Mouse (Mus musculus) embryo, embryonic 10.5 days (tissue): ENCODE results near the gene Naa16.

Source experiments
- DNase-seq: peaks from one replicate; pipeline ENCODE4 v3.0.0-alpha.2; 2015; ENCODE audit warnings: low spot score

Naa16 gene

GRCm38 (mm10) chr14:79330944-79331561, 59.5 kb downstream of the Naa16 start:
- no peak for DNase-seq

GRCm38 (mm10) chr14:79327033-79327432, 63.5 kb downstream of the Naa16 start:
- DNase-seq, result peak; percentile 67

DNA sequence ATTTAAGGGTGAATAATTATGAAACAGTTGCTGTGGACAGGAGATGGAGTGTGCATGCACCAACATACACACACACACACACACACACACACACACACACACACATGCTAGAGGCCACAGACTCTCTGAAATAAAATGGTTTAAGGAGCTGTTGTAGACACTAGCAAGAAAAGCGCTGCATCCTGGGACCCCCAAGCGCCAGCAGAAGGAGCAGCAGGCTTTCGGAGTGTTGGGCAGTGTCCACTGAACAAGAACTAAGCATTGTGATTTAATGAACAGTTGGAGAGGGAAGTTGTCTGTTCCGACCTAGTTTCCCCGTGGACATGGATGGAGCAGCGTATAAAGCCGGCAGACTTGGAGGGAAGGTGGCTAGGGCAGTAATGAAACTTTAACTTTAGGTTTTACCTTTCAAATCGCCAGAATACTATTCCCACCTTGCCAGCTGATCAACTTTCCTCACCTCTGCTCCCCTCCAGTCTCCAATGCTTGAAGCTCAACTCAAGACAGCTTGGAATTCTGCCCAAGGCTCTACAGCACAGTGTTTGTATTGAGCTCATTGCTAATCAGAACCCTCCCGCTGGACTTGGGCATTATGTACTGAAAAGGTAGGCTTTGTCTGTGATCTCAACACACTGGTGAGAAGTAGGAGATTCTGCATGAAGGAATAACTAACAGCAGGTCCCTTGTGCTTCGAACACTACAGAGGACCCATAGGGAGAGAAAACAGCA, 66.3 kb downstream of the Naa16 start:
- DNase-seq, result no peak

GRCm38 (mm10) chr14:79321881-79322280, 68.7 kb downstream of the Naa16 start:
- no peak for DNase-seq

DNA sequence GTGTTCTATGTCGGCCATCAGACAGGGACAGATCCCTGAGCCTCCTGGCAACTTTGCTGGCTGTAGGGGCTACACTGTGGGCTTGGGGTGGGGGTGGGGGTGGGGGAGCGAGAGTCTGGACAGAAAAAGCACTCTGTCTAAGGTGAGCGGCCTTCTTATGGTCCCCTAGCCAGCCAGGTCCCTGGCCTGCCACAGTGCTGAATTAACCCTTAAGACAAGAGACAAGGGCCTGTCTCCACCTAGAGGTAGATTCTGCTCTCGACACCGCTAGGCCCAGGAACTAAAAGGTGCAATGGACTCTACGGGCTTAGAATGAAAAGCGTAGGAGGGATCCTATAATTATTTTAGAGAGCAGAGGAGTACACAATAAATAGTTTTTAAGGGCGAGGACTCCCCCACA, 69.4 kb downstream of the Naa16 start:
- peak; percentile 77 for DNase-seq

- no peak for DNase-seq
Observed at GRCm38 (mm10) chr14:79317602-79318001, 73.0 kb downstream of the Naa16 start.

DNA sequence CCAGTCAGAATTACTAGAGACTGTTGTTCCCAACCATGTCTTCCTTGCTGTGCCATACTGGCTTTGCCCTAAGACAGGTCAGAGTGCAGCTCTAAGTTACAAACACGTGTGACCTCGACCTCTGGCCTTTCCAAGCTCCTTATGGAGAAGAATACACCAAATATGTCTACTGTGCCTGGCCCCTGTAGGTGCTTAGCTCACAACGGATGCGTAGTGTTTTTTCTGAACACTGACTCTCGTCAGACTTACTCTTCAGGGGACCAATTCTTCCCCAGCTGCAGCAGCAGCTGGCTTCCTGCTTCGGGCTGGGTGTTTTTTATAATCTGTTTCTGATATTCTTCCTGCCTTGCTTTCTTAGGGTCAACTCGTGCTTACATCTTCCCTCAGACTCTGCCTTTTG, 74.7 kb downstream of the Naa16 start:
- peak; percentile 53 for DNase-seq

- no peak for DNase-seq
Observed at GRCm38 (mm10) chr14:79314245-79315010, 76.2 kb downstream of the Naa16 start.

GRCm38 (mm10) chr14:79313439-79314175, 77.0 kb downstream of the Naa16 start:
- DNase-seq, result no peak

- no peak for DNase-seq
Observed at GRCm38 (mm10) chr14:79312719-79313118, 77.9 kb downstream of the Naa16 start.

GRCm38 (mm10) chr14:79311918-79312454, 78.6 kb downstream of the Naa16 start:
- DNase-seq, result no peak

GRCm38 (mm10) chr14:79309115-79309514, 81.5 kb downstream of the Naa16 start:
- no peak for DNase-seq

- no peak for DNase-seq
Observed at GRCm38 (mm10) chr14:79308364-79308763, 82.2 kb downstream of the Naa16 start.

GRCm38 (mm10) chr14:79307908-79308307, 82.7 kb downstream of the Naa16 start:
- no peak for DNase-seq

GRCm38 (mm10) chr14:79307138-79307537, 83.4 kb downstream of the Naa16 start:
- no peak for DNase-seq

GRCm38 (mm10) chr14:79304873-79305464, 85.6 kb downstream of the Naa16 start:
- no peak for DNase-seq

DNA sequence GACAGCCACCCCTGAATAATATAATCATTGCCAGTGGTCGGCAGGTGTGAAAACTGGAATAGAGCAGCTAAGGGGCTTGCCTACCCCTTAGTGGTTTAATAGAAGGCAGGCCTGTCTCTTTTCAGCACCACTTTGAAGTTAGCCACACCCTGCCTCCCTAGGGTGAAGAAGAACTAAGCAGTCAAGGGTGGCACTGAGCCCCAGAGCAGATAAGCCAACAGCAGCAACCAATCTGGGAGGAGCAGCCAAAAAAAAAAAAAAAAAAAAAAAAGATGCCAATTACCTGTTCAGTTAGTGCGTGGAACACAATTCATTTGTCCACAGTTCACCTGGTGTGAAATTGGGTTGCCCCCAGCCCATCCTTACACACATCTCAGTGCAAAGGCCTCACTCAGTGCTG, 87.4 kb downstream of the Naa16 start:
- DNase-seq, result no peak

- DNase-seq, result peak; percentile 95
Observed at GRCm38 (mm10) chr14:79301466-79301875, 89.1 kb downstream of the Naa16 start, which contains the start of gene Rgcc. Gene Rgcc (minus strand): TSS chr14:79301645.

DNA sequence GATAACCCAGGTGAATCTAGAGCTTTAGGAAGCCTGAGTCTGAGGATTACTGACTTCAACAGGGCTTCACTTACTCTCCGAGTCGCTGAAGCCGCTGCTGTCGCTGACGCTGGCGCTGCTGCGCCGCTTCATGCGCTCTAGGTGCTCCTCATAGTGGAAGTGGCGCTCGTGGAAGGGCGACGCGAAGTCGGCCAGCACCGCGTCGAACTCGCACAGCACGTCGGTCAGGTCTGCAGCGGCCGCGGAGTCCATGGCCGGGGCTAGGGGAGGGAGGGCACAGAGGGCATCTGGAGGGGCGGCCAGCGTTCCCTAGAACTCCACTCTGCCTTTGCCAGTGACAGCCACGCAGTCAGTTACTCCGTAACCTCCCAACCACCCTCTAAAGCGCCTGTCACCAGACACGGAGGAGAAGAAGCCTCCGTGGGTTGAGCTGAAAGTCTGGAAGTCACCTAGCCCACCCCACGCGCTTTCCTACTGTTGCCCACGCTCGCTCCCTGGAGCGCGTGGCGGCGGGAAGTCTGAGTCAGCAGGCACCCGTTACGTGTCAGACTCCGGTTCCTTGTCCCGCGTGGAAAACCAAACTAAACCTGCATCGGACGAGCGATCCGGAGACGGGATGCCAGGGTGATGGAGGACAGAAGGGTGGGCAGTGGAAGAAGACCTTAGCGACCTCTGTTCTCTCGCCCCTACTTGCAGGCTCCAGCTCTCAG, 89.8 kb downstream of the Naa16 start:
- DNase-seq, result no peak

DNA sequence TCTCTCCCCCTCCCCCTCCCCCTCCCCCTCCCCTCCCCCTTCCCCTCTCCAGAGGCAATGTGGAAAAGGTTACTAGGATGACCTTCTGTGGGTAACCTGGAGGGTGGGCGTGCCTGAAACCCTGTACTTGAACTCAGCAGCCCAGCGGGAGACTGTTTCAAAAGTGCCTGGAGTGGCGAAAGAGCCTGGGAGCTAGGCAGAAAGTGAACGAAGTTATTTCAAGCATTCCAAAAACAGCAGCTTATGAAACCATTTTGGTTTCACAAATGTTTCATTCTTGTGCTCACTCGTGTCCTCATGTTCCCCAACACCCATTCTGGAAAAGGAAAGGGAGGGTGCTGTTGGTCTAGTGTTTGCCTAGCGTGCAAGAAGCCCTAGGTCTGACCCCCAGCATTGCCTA, 90.8 kb downstream of the Naa16 start:
- DNase-seq, result no peak

DNA sequence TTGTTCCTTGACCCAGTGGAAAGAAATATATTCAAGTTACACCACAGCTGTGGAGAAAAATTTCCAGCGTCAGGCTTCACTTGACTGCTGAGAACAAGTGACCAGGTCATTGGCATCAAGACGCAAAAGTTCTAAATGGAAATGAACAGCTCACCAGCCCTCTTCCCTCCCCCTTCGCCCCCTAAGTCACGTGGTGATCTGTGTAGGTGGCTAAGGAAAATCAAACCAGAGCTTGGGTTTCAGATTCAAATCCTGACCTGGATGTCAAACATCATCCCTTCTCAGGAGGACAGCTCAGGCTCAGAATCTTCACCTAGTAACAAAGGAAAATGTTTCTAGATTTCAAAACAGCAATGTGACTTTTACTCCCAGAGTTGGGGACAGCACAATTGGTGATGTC, 91.3 kb downstream of the Naa16 start:
- DNase-seq, result no peak
